Mouse (Mus musculus) E14TG2a.4 (cell line): ENCODE data around the gene Tpst2.
A peak's percentile ranks its signal among the peaks of the same experiment; 100 is the strongest.

Experiments used
- H3K27me3 ChIP-seq: 2 replicates; pipeline ENCODE4 v1.6.1; 2014; ENCODE audit warnings: low read length, control low read depth; ENCODE audit not compliant: insufficient read depth
- H3K36me3 ChIP-seq: 2 replicates; pipeline ENCODE4 v1.6.1; 2014; ENCODE audit warnings: low read length, control low read depth; ENCODE audit not compliant: insufficient read depth
- H3K4me1 ChIP-seq: replicated peaks from 2 replicates; pipeline ENCODE4 v1.6.1; 2014; ENCODE audit warnings: low read depth, low read length, control low read depth
- H3K4me3 ChIP-seq: replicated peaks from 2 replicates; pipeline ENCODE4 v1.5.1; 2014; ENCODE audit warnings: mild to moderate bottlenecking, low read length
- H3K9me3 ChIP-seq: 2 replicates; pipeline ENCODE4 v1.6.1; 2014; ENCODE audit warnings: low read length, control low read depth
- CTCF ChIP-seq: conservative IDR thresholded peaks from 2 replicates; pipeline ENCODE4 v1.5.1; 2014; ENCODE audit warnings: low read length
- NANOG ChIP-seq: IDR thresholded peaks from 2 replicates; pipeline ENCODE4 v1.6.1; 2014; ENCODE audit warnings: borderline replicate concordance, low read length, mixed read lengths
- POU5F1 ChIP-seq: IDR thresholded peaks from 2 replicates; pipeline ENCODE4 v1.6.1; 2014; ENCODE audit warnings: low read length, borderline replicate concordance

The Tpst2 gene

GRCm38 (mm10) chr5:112349169-112349568 lies 72.7 kb downstream of the Tpst2 start:
- TF ChIP-seq CTCF (no peak), POU5F1 (no peak), NANOG (no peak)
- Histone ChIP-seq H3K9me3 (no peaks in the 10 kb centered on the region), H3K27me3 (no peaks in the 10 kb centered on the region), H3K4me1 (no peaks in the 10 kb centered on the region), H3K4me3 (no peak overlapping the region), H3K36me3 (peaks cover 94% of the 10 kb centered on the region)

- TF ChIP-seq POU5F1: no peak
- TF ChIP-seq CTCF: no peak
- no peak for TF ChIP-seq NANOG
- H3K4me3 ChIP-seq: 0 out of 2 replicates have a peak overlapping the region, but pooled peaks have one; percentile 35
- peaks cover 5% of the 10 kb centered on the region; the same call in 1 of the 2 replicates for H3K9me3 ChIP-seq
- H3K4me1 ChIP-seq: peaks cover 14% of the 10 kb centered on the region
- peaks cover 78% of the 10 kb centered on the region for H3K36me3 ChIP-seq
- no peaks in the 10 kb centered on the region for H3K27me3 ChIP-seq
These were observed 79.0 kb downstream of the Tpst2 start for GRCm38 (mm10) chr5:112355493-112355892.

GRCm38 (mm10) chr5:112355910-112356309 lies 79.4 kb downstream of the Tpst2 start, which contains the start of gene Gm6583:
Gm6583 (minus strand) TSS chr5:112356033.
- Histone ChIP-seq H3K9me3 (peaks cover 8% of the 10 kb centered on the region; the same call in 1 of the 2 replicates), H3K36me3 (peaks cover 74% of the 10 kb centered on the region), H3K27me3 (no peaks in the 10 kb centered on the region), H3K4me3 (0 out of 2 replicates have a peak within 1 kb of the TSS, but pooled peaks have one; percentile 35), H3K4me1 (peaks cover 14% of the 10 kb centered on the region)
- TF ChIP-seq NANOG: no peak
- no peak for TF ChIP-seq CTCF
- no peak for TF ChIP-seq POU5F1

- Histone ChIP-seq H3K27me3 (no peaks in the 10 kb centered on the region), H3K4me1 (peaks cover 14% of the 10 kb centered on the region), H3K36me3 (peaks cover 70% of the 10 kb centered on the region), H3K9me3 (peaks cover 12% of the 10 kb centered on the region; the same call in 1 of the 2 replicates), H3K4me3 (no peak overlapping the region)
- no peak for TF ChIP-seq POU5F1
- no peak for TF ChIP-seq NANOG
- no peak for TF ChIP-seq CTCF
These were observed 79.8 kb downstream of the Tpst2 start for GRCm38 (mm10) chr5:112356322-112356721.

GRCm38 (mm10) chr5:112359520-112359919 lies 83.0 kb downstream of the Tpst2 start:
- H3K9me3 ChIP-seq: peaks cover 20% of the 10 kb centered on the region
- H3K27me3 ChIP-seq: no peaks in the 10 kb centered on the region
- peaks cover 21% of the 10 kb centered on the region for H3K4me1 ChIP-seq
- no peak overlapping the region for H3K4me3 ChIP-seq
- TF ChIP-seq CTCF: no peak
- no peak for TF ChIP-seq POU5F1
- TF ChIP-seq NANOG: no peak
- peaks cover 67% of the 10 kb centered on the region for H3K36me3 ChIP-seq

GRCm38 (mm10) chr5:112360077-112360476 lies 83.6 kb downstream of the Tpst2 start:
- H3K4me1 ChIP-seq: peaks cover 20% of the 10 kb centered on the region
- no peaks in the 10 kb centered on the region for H3K27me3 ChIP-seq
- H3K36me3 ChIP-seq: peaks cover 67% of the 10 kb centered on the region
- TF ChIP-seq NANOG (no peak), POU5F1 (no peak), CTCF (no peak)
- H3K4me3 ChIP-seq: no peak overlapping the region
- peaks cover 20% of the 10 kb centered on the region for H3K9me3 ChIP-seq

GRCm38 (mm10) chr5:112364184-112364797 lies 87.8 kb downstream of the Tpst2 start:
- H3K4me3 ChIP-seq: no peak overlapping the region
- H3K27me3 ChIP-seq: no peaks in the 10 kb centered on the region
- H3K36me3 ChIP-seq: peaks cover 69% of the 10 kb centered on the region
- peaks cover 12% of the 10 kb centered on the region; the same call in 1 of the 2 replicates for H3K4me1 ChIP-seq
- TF ChIP-seq CTCF (no peak), NANOG (no peak), POU5F1 (no peak)
- peaks cover 20% of the 10 kb centered on the region for H3K9me3 ChIP-seq
